Mouse (Mus musculus): ENCODE results near the gene Zbtb43. TPM values are rescaled to one million over a fixed set of nuclear protein-coding genes. Genes with fewer than 3 reads are reported as not detected.

Zbtb43 gene
- polyA plus RNA-seq, 1 experiment from 2014 or later, result 19.9 TPM

DNA sequence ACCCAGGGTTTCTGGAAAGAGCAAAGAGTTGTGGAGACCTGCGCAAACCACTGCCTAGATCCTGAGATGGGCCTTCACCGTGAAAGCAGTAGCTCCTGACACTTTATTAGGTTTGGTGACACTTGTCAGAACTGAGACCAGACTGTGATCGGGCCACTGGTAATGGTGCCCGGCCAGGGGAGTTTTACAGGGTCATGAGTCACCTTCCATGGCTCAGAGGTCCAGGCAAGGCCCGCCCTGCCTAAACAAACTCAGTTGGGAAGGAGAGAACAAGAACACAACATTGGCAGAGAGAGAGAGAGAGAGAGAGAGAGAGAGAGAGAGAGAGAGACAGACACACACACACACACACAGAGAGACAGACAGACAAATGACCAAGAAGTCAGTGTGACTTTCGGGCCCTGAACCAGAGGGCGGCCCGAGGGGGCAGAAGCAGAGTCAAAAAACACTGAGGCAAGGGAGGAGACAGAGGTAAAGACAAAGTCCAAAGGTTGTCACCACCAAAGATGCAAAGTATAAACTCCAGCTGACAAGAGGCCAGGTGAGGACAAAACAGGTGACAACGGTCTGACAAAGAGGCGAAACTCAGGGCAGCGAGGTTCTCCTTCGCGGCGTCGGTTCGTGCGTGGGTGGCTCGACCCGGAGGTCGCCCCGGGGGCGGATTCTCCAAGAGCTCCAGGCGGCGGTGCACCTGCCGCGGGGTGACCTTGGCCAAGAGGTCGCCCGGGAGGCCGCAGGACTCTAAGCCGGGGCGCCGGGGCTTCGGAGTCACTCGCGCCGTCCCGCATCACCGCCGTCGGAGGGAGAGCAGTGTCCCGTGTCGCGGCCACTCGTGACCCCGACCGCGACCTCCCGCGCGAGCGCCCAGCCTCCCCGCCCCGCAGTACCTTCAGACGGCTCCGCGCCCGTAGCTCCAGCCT, 553 bp downstream of the Zbtb43 start:
- Histone ChIP-seq H3K4me3 (peak overlapping the region; percentile 79), H3K4me1 (peaks cover 22% of the 10 kb centered on the region), H3K27me3 (ENCODE audit: low read depth, poor library complexity, severe bottlenecking) (no peaks in the 10 kb centered on the region), H3K9me3 (replicated peaks) (no peaks in the 10 kb centered on the region), H3K36me3 (peaks cover 30% of the 10 kb centered on the region), H3K27ac (peak overlapping the region; percentile 90)
- WGBS, result 6% methylated on average over 57 of the region's 57 CpGs
- no peak for DNase-seq (ENCODE audit: low spot score)

DNA sequence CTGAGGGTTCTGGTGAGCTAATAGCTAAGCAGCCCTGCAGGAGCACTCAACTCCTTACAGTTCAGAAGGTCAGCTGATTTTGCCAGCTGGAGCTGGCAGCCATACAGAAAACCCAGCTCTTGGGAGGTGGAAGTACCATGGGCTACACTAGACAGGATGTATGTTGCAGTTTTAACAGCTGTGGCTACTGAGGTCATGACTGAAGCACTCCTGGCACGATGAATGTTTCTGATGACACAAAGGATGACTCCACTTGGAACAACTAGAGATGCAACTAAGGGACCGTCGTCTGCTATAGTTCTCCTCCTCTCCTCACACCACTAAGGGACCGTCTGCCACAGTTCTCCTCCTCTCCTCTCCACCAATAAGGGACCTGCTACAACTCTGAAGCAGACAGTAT, 2.4 kb downstream of the Zbtb43 start:
- Histone ChIP-seq H3K4me1 (peaks cover 22% of the 10 kb centered on the region), H3K4me3 (no peak overlapping the region), H3K27ac (no peak overlapping the region), H3K9me3 (replicated peaks) (no peaks in the 10 kb centered on the region), H3K36me3 (peaks cover 48% of the 10 kb centered on the region), H3K27me3 (ENCODE audit: low read depth, poor library complexity, severe bottlenecking) (no peaks in the 10 kb centered on the region)
- 86% methylated on average over 4 of the region's 4 CpGs for WGBS
- DNase-seq (ENCODE audit: low spot score), result no peak

DNA sequence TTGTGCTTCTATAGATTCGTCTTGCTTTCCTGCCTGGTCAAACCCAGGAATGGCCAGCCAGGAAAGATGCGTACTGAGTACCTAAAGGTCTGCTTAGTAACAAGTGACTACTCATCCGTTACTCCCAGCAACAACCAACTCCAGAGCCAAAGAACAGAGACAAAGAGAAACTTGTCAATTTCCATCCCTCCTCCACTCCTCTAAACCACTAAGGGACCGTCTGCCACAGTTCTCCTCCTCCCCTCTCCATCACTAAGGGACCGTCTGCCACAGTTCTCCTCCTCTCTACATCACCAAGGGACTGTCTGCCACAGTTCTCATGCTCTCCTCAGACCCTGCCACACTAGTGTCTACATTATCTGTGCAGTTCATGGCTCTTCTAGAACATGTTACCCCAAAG, 3.1 kb downstream of the Zbtb43 start:
- H3K27me3 ChIP-seq (ENCODE audit: low read depth, poor library complexity, severe bottlenecking), result no peaks in the 10 kb centered on the region
- peaks cover 22% of the 10 kb centered on the region for H3K4me1 ChIP-seq
- no peak overlapping the region for H3K27ac ChIP-seq
- H3K9me3 ChIP-seq (replicated peaks), result no peaks in the 10 kb centered on the region
- H3K36me3 ChIP-seq, result peaks cover 56% of the 10 kb centered on the region
- 82% methylated on average over 5 of the region's 5 CpGs for WGBS
- H3K4me3 ChIP-seq, result no peak overlapping the region
- DNase-seq (ENCODE audit: low spot score), result no peak

DNA sequence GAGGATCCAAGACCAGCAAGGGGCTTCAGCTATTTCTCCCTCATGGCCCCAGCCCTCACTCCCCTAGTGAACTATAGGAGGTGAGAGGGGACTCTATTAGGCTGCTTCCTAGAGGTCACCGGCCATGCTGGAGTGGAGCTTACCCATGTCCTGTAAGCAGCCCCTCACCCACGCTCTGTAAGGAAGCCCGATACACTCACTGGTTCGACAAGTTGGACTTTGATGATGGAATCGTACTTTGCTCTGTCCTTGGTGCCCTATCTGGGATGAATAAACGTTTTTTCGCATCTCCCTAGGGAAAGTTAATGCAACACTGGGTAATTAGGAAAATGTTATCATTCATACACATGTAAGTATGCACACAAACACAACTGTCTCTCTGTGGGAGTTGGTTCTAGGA, 6.3 kb downstream of the Zbtb43 start:
- Histone ChIP-seq H3K4me3 (no peak overlapping the region), H3K36me3 (peaks cover 78% of the 10 kb centered on the region), H3K9me3 (replicated peaks) (no peaks in the 10 kb centered on the region), H3K27ac (no peak overlapping the region), H3K27me3 (ENCODE audit: low read depth, poor library complexity, severe bottlenecking) (no peaks in the 10 kb centered on the region), H3K4me1 (peaks cover 13% of the 10 kb centered on the region; the same call in 1 of the 2 replicates)
- 91% methylated on average over 7 of the region's 7 CpGs for WGBS
- no peak for DNase-seq (ENCODE audit: low spot score)

DNA sequence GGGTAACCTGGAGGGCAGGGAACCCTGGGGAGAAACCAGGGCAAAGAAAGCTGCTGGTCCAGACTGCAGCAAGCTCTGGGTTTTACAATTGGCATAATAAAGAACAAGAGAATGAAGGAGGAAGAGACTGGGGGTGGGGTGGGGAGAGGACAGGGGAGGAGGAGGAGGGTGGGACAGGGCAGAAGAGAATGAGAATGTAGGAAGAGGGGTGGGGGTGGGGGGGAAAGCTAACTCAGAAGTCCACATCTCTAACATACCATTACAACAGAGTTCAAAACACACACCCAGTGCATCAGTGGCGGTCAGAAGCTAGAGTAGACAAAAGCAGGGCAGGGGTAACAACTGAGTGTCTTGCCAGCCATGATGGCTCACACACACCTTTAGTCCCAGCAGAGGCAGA, 7.3 kb downstream of the Zbtb43 start:
- Histone ChIP-seq H3K4me3 (no peak overlapping the region), H3K36me3 (peaks cover 81% of the 10 kb centered on the region), H3K27ac (no peak overlapping the region), H3K27me3 (ENCODE audit: low read depth, poor library complexity, severe bottlenecking) (no peaks in the 10 kb centered on the region), H3K9me3 (replicated peaks) (no peaks in the 10 kb centered on the region), H3K4me1 (peaks cover 8% of the 10 kb centered on the region; the same call in 1 of the 2 replicates)
- 80% methylated on average over 1 of the region's 1 CpGs for WGBS
- DNase-seq (ENCODE audit: low spot score), result no peak

DNA sequence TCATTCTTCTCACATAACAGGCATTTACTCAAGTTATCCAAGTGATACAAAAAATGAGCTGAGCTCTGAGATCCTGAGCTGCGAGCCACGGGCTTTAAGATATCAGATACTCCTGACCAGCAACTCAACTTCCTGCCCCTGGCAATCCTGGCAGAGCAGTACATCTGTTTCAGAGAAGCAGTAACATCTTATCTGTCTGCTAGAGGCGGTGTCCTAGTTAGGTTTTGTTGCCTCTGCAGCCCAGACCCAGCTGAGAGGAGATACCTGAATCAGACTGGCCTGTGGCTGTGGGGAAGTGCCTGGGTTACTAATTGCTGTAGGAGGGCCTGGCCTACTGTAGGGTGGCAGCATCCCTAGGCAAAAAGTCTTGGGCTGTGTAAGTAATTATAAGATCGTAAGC, 8.7 kb downstream of the Zbtb43 start:
- Histone ChIP-seq H3K4me1 (no peaks in the 10 kb centered on the region), H3K27me3 (ENCODE audit: low read depth, poor library complexity, severe bottlenecking) (no peaks in the 10 kb centered on the region), H3K9me3 (replicated peaks) (no peaks in the 10 kb centered on the region), H3K36me3 (peaks cover 82% of the 10 kb centered on the region), H3K27ac (no peak overlapping the region), H3K4me3 (no peak overlapping the region)
- WGBS, result 87% methylated on average over 4 of the region's 4 CpGs
- no peak for DNase-seq (ENCODE audit: low spot score)

DNA sequence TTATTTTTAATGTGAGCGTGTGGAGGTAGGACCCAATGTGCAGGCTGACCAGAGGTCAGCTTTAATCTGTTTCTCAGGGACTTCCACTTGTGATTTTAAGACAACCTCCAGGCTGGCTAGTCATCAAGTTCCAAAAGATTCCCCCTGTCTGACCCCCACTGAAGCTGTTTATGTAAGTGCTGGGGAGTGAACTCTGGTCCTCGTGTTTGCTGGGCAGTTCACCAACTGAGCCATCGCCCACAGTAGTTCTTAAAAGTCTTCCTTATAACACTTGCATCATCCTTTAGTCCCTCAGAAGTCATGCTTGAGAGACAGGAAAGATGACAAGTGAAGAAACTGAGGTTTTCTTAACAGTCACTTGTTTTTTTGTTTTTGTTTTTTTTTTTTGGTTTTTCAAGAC, 11.7 kb downstream of the Zbtb43 start:
- no peak overlapping the region for H3K4me3 ChIP-seq
- no peak overlapping the region for H3K27ac ChIP-seq
- no peaks in the 10 kb centered on the region for H3K4me1 ChIP-seq
- DNase-seq (ENCODE audit: low spot score), result no peak
- H3K9me3 ChIP-seq (replicated peaks), result no peaks in the 10 kb centered on the region
- H3K36me3 ChIP-seq, result peaks cover 83% of the 10 kb centered on the region
- H3K27me3 ChIP-seq (ENCODE audit: low read depth, poor library complexity, severe bottlenecking), result no peaks in the 10 kb centered on the region
- WGBS, result 86% methylated on average over 3 of the region's 3 CpGs

DNA sequence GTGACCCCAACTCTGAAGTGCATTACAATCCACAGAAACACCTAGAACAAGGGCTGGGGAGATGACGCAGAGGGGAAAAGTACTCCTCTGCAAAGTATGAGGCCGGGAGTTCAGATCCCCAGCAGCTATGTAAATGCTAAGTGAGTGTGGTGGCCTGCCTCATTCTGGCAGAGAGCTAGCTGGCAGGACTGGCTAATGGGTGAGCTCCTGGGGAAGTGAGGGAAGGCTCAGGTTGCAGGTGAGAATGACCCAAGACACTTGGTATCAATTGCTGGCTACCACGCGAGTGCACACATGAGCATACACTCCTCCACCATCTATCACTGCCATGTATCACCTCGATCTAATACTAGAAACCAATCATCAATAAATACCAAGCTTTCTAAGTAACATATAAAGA, 12.1 kb downstream of the Zbtb43 start:
- H3K27ac ChIP-seq, result no peak overlapping the region
- H3K27me3 ChIP-seq (ENCODE audit: low read depth, poor library complexity, severe bottlenecking), result no peaks in the 10 kb centered on the region
- no peak overlapping the region for H3K4me3 ChIP-seq
- H3K9me3 ChIP-seq (replicated peaks), result no peaks in the 10 kb centered on the region
- no peak for DNase-seq (ENCODE audit: low spot score)
- peaks cover 83% of the 10 kb centered on the region for H3K36me3 ChIP-seq
- H3K4me1 ChIP-seq, result no peaks in the 10 kb centered on the region
- WGBS, result 91% methylated on average over 5 of the region's 5 CpGs

DNA sequence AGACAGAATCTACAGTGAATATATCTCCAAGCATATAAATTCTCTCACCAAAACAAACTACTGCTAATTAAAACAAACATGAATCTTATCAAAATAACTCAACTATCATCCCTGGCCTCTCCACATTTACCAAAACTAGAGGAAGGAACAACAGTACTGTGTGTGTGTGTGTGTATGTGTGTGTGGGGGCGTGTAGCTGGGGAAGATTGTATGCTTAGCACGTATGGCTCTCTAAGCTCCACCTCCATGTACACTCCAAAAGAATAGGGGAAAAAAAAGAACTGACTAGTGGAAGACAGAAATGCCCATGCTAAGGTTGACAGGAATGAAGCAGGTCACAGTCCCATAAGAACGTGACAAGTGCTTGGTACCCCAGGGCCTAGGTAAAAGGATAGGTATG, 13.0 kb downstream of the Zbtb43 start:
- Histone ChIP-seq H3K36me3 (peaks cover 83% of the 10 kb centered on the region), H3K4me1 (no peaks in the 10 kb centered on the region), H3K27ac (no peak overlapping the region), H3K27me3 (ENCODE audit: low read depth, poor library complexity, severe bottlenecking) (no peaks in the 10 kb centered on the region), H3K4me3 (no peak overlapping the region), H3K9me3 (replicated peaks) (no peaks in the 10 kb centered on the region)
- 90% methylated on average over 3 of the region's 3 CpGs for WGBS
- DNase-seq (ENCODE audit: low spot score), result no peak

DNA sequence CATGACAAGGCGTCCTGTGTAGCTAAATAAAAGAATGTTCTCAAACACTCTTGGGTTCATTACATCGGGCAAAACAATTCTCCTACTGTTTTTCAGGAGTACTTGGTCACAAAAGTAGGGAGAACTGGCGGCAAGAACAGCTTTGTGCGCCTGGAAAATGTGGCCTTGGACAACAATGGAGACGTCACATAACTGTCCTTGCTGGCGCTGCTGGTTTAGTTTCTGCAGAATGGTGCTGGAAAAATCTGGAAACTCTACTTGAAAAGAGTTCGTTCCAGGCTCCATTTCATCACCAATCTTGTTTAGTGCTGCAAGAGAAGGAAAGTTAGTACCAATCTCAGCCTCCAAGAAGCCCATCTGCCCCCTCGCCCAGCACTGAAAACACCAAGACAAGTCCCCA, 13.5 kb downstream of the Zbtb43 start:
- Histone ChIP-seq H3K4me3 (no peak overlapping the region), H3K27ac (no peak overlapping the region), H3K36me3 (peaks cover 81% of the 10 kb centered on the region), H3K27me3 (ENCODE audit: low read depth, poor library complexity, severe bottlenecking) (no peaks in the 10 kb centered on the region), H3K4me1 (no peaks in the 10 kb centered on the region), H3K9me3 (replicated peaks) (no peaks in the 10 kb centered on the region)
- WGBS, result 94% methylated on average over 8 of the region's 8 CpGs
- no peak for DNase-seq (ENCODE audit: low spot score)

DNA sequence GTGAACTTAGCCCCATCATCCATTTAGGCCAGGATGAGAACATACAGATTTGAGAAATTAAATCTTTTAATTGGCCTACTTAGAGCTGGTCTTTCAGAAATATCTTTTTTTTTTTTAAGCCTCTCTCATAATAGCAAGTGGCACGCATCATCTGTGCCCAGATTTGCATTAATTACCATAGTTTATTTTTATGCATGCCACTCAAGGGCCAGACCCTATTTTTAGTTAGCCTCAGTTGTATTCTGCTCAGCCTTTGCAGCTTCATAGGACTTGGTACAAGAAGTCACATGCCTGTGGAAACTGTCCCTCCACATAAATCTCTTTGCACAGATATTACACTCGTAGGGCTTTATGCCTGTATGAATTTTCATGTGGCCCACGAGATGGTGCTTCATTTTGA, 14.9 kb downstream of the Zbtb43 start:
- Histone ChIP-seq H3K27ac (no peak overlapping the region), H3K4me3 (no peak overlapping the region), H3K4me1 (no peaks in the 10 kb centered on the region), H3K27me3 (ENCODE audit: low read depth, poor library complexity, severe bottlenecking) (no peaks in the 10 kb centered on the region), H3K9me3 (replicated peaks) (no peaks in the 10 kb centered on the region), H3K36me3 (peaks cover 84% of the 10 kb centered on the region)
- no peak for DNase-seq (ENCODE audit: low spot score)
- WGBS, result 94% methylated on average over 3 of the region's 3 CpGs

DNA sequence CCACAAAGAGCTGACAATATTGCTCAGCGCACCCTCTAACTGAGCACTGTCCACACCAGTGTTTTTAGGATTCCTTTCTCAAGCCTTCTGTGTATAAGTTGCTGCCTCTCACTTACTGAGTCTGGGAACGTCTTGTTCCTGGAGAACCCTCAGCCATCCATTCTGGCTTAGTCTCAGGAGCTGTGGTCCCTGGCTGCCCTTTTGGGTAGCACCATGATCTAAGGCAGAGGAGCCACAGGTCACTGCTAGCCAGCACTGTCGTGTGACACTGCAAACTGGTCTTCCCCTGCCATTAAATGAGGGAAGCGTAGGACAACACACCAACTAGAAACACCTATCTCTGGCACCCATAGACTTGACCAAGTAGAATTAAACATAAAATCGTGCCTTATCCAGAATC, 15.6 kb downstream of the Zbtb43 start:
- WGBS, result 92% methylated on average over 5 of the region's 5 CpGs
- Histone ChIP-seq H3K4me1 (no peaks in the 10 kb centered on the region), H3K36me3 (peaks cover 80% of the 10 kb centered on the region)

DNA sequence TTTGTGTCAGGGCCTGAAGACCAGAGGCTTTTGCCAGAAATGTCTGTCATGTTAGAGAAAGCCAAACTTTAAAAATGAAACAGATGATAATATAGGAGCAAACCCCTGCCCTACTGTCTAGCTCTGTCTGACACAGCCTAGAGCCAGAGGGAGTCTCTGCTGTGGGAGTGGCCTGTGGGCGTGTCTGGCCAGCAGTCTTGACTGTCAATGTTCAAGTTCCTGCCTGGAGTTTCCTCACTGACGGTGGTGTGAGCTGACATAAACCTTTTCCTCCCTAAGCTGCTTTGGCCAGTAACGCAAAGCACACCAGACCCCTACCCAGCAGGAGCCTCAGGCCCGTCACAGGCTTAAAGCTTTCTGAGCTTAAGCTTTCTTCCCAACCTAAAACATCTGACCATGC, 16.2 kb downstream of the Zbtb43 start:
- WGBS, result 49% methylated on average over 4 of the region's 4 CpGs
- peaks cover 77% of the 10 kb centered on the region for H3K36me3 ChIP-seq
- no peaks in the 10 kb centered on the region for H3K9me3 ChIP-seq (replicated peaks)
- no peaks in the 10 kb centered on the region for H3K27me3 ChIP-seq (ENCODE audit: low read depth, poor library complexity, severe bottlenecking)
- DNase-seq (ENCODE audit: low spot score), result no peak
- no peak overlapping the region for H3K27ac ChIP-seq
- no peak overlapping the region for H3K4me3 ChIP-seq
- H3K4me1 ChIP-seq, result no peaks in the 10 kb centered on the region

More for the DNA sequence above, 15.6 kb downstream of the Zbtb43 start:
- H3K9me3 ChIP-seq (replicated peaks), result no peaks in the 10 kb centered on the region
- no peaks in the 10 kb centered on the region for H3K27me3 ChIP-seq (ENCODE audit: low read depth, poor library complexity, severe bottlenecking)
- no peak for DNase-seq (ENCODE audit: low spot score)
- no peak overlapping the region for H3K4me3 ChIP-seq
- no peak overlapping the region for H3K27ac ChIP-seq
